Mouse (Mus musculus): ENCODE measurements at regions not wholly inside any gene's neighbourhood (a gene's known extent, or its start where the extent isn't known, plus 50 kb on each side); places are given as distances from the start of the nearest gene placed in this dataset.
A peak's percentile ranks its signal among the peaks of the same experiment; 100 is the strongest.
"Not testable (repeated sequence)": the region's sequence is repeated elsewhere in the genome, so short reads cannot be mapped to it uniquely, and the experiment has no call there.

DNA sequence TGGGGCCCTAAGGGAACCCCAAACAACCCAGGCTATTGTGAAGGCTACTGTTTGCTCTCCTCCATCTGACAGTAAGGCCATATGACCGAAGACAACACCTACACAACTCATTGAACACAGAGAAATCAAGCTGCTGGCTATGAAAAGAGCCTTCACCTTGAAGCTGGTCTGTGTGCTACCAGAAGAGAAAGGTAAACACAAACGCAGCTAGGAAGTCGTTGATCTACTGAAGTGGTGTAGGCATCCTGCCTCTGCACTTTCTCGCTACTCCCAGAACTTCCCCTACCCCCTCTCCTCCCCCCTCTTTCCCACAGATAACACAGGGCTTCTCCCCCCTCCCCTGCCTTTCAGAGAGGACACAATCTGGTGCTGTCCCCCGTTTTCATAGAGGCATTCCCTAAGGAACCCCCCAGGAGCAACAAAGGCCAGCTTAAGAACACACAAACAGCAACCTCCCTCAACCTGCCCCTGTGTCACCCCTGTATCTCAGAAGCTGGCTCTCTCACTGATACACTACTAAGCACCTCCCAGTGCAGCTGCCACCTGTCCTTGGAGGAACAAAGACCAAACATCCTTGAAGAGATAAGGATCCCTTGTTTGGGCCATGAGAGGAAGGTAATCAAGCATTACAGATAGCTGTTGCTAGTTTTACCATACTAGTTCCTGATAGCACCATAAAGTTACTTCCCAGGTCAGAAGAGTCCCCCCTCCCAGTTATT, 368.2 kb upstream of the Pkdcc start:
- ATAC-seq (ENCODE audit: insufficient number of reproducible peaks, insufficient read depth, low FRiP score, low TSS enrichment, low read depth): no peak
- WGBS: 59% methylated on average over 5 of the region's 5 CpGs
- no peaks in the 10 kb centered on the region for H3K9me3 ChIP-seq
- H3K4me2 ChIP-seq: no peak overlapping the region
- no peaks in the 10 kb centered on the region for H3K36me3 ChIP-seq
- H3K9ac ChIP-seq: no peak overlapping the region
- H3K27me3 ChIP-seq: no peaks in the 10 kb centered on the region
- H3K4me1 ChIP-seq: no peaks in the 10 kb centered on the region
- no peak overlapping the region for H3K27ac ChIP-seq
- no peak overlapping the region for H3K4me3 ChIP-seq

- H3K9me3 ChIP-seq: no peaks in the 10 kb centered on the region
- peaks cover 3% of the 10 kb centered on the region; the same call in 1 of the 2 replicates for H3K27me3 ChIP-seq
- ATAC-seq (ENCODE audit: insufficient number of reproducible peaks, insufficient read depth, low FRiP score, low TSS enrichment, low read depth): peak; percentile 84; the same call in 1 of the 2 replicates
- WGBS: 22% methylated on average over 16 of the region's 16 CpGs
- no peaks in the 10 kb centered on the region for H3K36me3 ChIP-seq
- peak overlapping the region; percentile 30 for H3K4me3 ChIP-seq
- H3K9ac ChIP-seq: no peak overlapping the region
- no peak overlapping the region for H3K27ac ChIP-seq
- H3K4me1 ChIP-seq: 0 out of 2 replicates have a peak, but pooled peaks cover 7% of the 10 kb centered on the region
- H3K4me2 ChIP-seq: peak overlapping the region; percentile 61
These were observed 357.6 kb upstream of the Pkdcc start for GRCm38 (mm10) chr17:82857199-82858147.

DNA sequence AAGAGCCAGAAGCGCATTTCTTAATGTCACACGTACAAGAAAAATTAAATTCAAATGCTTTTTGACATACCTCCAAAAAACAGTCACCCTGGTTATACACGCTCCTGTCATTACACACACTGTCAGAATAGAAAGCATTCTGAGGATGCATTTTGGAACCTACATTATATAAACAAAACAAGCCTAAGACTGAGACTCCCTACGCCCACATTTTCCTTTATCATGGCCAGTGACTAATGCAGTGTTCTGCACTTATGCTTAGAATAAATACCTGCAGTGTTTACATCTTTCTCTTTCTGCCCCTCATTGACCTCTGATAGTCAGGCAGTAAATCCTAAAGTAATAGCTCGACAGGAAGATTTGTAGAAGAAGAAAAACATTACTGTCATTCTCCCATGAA, 354.7 kb upstream of the Pkdcc start:
- Histone ChIP-seq H3K9me3 (no peaks in the 10 kb centered on the region), H3K27ac (no peak overlapping the region), H3K36me3 (no peaks in the 10 kb centered on the region), H3K4me1 (0 out of 2 replicates have a peak, but pooled peaks cover 7% of the 10 kb centered on the region), H3K9ac (no peak overlapping the region), H3K4me2 (no peak overlapping the region), H3K4me3 (no peak overlapping the region), H3K27me3 (peaks cover 3% of the 10 kb centered on the region; the same call in 1 of the 2 replicates)
- ATAC-seq (ENCODE audit: insufficient number of reproducible peaks, insufficient read depth, low FRiP score, low TSS enrichment, low read depth): no peak
- WGBS: 76% methylated on average over 5 of the region's 5 CpGs

- Histone ChIP-seq H3K4me3 (no peak overlapping the region), H3K4me1 (0 out of 2 replicates have a peak, but pooled peaks cover 7% of the 10 kb centered on the region), H3K9me3 (no peaks in the 10 kb centered on the region), H3K4me2 (no peak overlapping the region), H3K27me3 (peaks cover 3% of the 10 kb centered on the region; the same call in 1 of the 2 replicates), H3K9ac (no peak overlapping the region), H3K27ac (no peak overlapping the region), H3K36me3 (no peaks in the 10 kb centered on the region)
- WGBS: 79% methylated on average over 5 of the region's 5 CpGs
- no peak for ATAC-seq (ENCODE audit: insufficient number of reproducible peaks, insufficient read depth, low FRiP score, low TSS enrichment, low read depth)
These were observed 354.1 kb upstream of the Pkdcc start for GRCm38 (mm10) chr17:82860966-82861365.

DNA sequence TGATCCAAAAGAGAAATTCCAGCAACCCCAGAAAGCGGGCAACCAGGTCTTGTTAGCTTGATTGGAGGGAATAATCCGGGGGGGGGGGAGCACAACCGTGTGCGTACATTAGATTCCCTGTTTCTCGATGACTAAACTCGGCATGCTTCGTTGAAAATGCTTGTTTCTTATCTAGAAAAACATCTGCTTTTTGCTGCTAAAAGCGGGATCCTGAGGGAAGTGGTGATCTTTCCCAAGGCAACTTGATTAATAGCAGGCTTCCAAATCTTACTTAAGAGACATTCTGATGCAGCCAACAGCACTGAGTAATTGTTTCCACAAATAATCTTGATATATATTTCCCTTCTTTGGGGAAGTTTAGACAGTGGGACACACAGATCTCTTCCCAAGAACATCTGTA, 338.0 kb upstream of the Pkdcc start:
- Histone ChIP-seq H3K36me3 (no peaks in the 10 kb centered on the region), H3K9ac (no peak overlapping the region), H3K27me3 (no peaks in the 10 kb centered on the region), H3K4me3 (no peak overlapping the region), H3K4me2 (no peak overlapping the region), H3K4me1 (no peaks in the 10 kb centered on the region), H3K9me3 (no peaks in the 10 kb centered on the region), H3K27ac (no peak overlapping the region)
- 54% methylated on average over 8 of the region's 8 CpGs for WGBS
- no peak for ATAC-seq (ENCODE audit: insufficient number of reproducible peaks, insufficient read depth, low FRiP score, low TSS enrichment, low read depth)

GRCm38 (mm10) chr17:82900602-82901001, 314.5 kb upstream of the Pkdcc start:
- H3K36me3 ChIP-seq: no peaks in the 10 kb centered on the region
- no peak for ATAC-seq (ENCODE audit: insufficient number of reproducible peaks, insufficient read depth, low FRiP score, low TSS enrichment, low read depth)
- H3K9ac ChIP-seq: no peak overlapping the region
- no peaks in the 10 kb centered on the region for H3K27me3 ChIP-seq
- H3K4me2 ChIP-seq: no peak overlapping the region
- no peaks in the 10 kb centered on the region for H3K9me3 ChIP-seq
- no peaks in the 10 kb centered on the region for H3K4me1 ChIP-seq
- 47% methylated on average over 2 of the region's 2 CpGs for WGBS
- H3K27ac ChIP-seq: no peak overlapping the region
- H3K4me3 ChIP-seq: no peak overlapping the region

DNA sequence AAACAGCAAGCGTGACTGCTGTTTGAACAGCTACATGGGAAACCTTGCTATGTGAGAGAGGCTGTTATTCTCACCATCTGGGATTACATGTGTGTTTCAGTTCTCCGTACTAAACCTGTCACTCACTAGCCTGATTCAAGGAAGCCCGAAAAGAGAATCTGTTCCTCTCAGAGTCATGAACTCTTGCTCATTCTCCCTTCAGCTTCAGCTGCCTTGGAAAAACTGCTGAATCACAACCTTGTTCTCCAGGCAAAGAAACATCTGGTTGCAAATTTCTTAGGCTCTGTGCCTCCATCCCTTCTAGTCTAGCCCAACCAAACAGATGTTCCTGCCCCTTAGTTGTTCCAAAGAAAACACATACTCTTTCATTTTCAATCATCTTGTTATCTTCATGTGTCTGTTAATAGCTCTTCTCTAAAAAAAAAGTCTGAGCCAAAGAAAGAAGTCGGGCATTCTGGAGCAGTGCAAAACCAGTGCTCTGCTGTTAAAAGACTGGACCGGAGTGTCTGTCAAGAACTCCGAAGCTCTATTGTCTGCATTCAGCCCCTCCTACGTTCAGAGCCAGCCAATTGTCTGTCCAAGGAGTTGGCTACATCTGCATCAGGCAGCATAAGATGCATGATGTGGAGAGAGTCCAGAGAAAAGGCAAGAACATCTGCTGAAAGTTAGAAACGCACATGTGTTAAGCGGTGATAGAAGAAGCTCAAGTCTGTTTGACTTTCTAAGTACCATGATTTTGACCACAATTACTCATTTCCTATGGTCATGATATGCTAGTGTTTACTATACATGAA, 313.8 kb upstream of the Pkdcc start:
- Histone ChIP-seq H3K4me3 (no peak overlapping the region), H3K4me2 (no peak overlapping the region), H3K4me1 (no peaks in the 10 kb centered on the region), H3K9me3 (no peaks in the 10 kb centered on the region), H3K36me3 (no peaks in the 10 kb centered on the region), H3K9ac (no peak overlapping the region), H3K27me3 (no peaks in the 10 kb centered on the region), H3K27ac (no peak overlapping the region)
- WGBS: 54% methylated on average over 9 of the region's 9 CpGs
- no peak for ATAC-seq (ENCODE audit: insufficient number of reproducible peaks, insufficient read depth, low FRiP score, low TSS enrichment, low read depth)

DNA sequence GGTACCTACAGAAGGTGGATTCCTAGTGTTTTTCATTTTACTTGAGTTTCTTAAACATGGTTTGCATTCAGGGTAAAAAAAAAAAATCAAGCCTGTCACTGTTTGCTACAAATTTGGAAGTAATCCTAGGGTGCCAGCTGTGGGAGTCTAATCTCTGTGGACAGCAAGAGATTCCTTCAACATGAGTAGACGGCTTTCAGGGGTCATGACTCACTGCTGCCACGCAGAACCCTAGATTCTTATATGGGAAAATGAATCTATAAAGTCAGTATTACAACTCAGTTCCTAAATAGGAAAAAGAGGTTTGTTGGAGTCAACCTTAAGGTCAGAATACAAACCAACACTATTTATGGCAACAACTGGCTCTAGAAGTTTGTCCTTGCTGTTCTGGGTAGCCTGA, 310.1 kb upstream of the Pkdcc start:
- no peak for ATAC-seq (ENCODE audit: insufficient number of reproducible peaks, insufficient read depth, low FRiP score, low TSS enrichment, low read depth)
- Histone ChIP-seq H3K27me3 (no peaks in the 10 kb centered on the region), H3K9me3 (no peaks in the 10 kb centered on the region), H3K36me3 (no peaks in the 10 kb centered on the region), H3K4me3 (no peak overlapping the region), H3K27ac (no peak overlapping the region), H3K4me1 (no peaks in the 10 kb centered on the region), H3K4me2 (no peak overlapping the region), H3K9ac (no peak overlapping the region)
- WGBS: 77% methylated on average over 2 of the region's 2 CpGs

DNA sequence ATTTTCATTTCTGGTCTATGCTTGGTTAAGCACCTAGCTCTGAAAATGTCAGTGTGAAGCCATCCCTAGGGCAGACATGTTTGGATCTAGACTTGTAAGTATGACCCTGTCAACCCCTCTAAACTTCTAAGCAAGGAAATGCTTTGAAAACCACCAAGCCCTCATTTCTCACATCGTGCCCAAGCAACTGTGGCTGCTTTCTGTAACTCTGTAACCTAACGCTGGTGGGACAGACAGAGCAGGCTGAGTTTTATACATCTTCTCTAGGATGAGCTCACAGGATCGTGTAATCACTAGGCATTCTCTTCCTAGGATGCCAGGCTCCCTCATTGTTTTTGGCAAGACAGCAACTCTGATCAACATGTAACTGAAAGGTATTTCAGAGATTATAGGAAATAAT, 309.6 kb upstream of the Pkdcc start:
- Histone ChIP-seq H3K27ac (no peak overlapping the region), H3K9me3 (no peaks in the 10 kb centered on the region), H3K4me3 (no peak overlapping the region), H3K36me3 (no peaks in the 10 kb centered on the region), H3K27me3 (no peaks in the 10 kb centered on the region), H3K4me1 (no peaks in the 10 kb centered on the region), H3K4me2 (no peak overlapping the region), H3K9ac (no peak overlapping the region)
- ATAC-seq (ENCODE audit: insufficient number of reproducible peaks, insufficient read depth, low FRiP score, low TSS enrichment, low read depth): no peak
- 73% methylated on average over 3 of the region's 3 CpGs for WGBS

- Histone ChIP-seq H3K4me2 (no peak overlapping the region), H3K27me3 (no peaks in the 10 kb centered on the region), H3K9ac (no peak overlapping the region), H3K4me1 (no peaks in the 10 kb centered on the region), H3K4me3 (no peak overlapping the region), H3K27ac (no peak overlapping the region), H3K9me3 (no peaks in the 10 kb centered on the region), H3K36me3 (no peaks in the 10 kb centered on the region)
- WGBS: 73% methylated on average over 2 of the region's 2 CpGs
- ATAC-seq (ENCODE audit: insufficient number of reproducible peaks, insufficient read depth, low FRiP score, low TSS enrichment, low read depth): no peak
These were observed 305.9 kb upstream of the Pkdcc start for GRCm38 (mm10) chr17:82909189-82909588.

- not testable (repeated sequence) for H3K9ac ChIP-seq; H3K4me2 ChIP-seq; H3K27me3 ChIP-seq; H3K9me3 ChIP-seq; ATAC-seq (ENCODE audit: insufficient number of reproducible peaks, insufficient read depth, low FRiP score, low TSS enrichment, low read depth); H3K27ac ChIP-seq; H3K4me1 ChIP-seq; H3K36me3 ChIP-seq; H3K4me3 ChIP-seq
- 82% methylated on average over 4 of the region's 4 CpGs for WGBS
These were observed 292.1 kb upstream of the Pkdcc start for GRCm38 (mm10) chr17:82922986-82923385.
